Mouse (Mus musculus): Measurements from ENCODE around the gene Kif5a. TPM values are rescaled to one million over a fixed set of nuclear protein-coding genes. Genes with fewer than 3 reads are reported as not detected.
A peak's percentile ranks its signal among the peaks of the same experiment; 100 is the strongest.

The Kif5a gene
- polyA plus RNA-seq, 1 experiment, result 0.14 TPM

- H3K36me3 ChIP-seq (ENCODE audit: control insufficient read depth, insufficient read depth), result peaks cover 18% of the 10 kb centered on the region
- TF ChIP-seq MAX (IDR thresholded peaks at IDR 0.05; ENCODE audit: low read depth) (no peak), MYOD1 (IDR thresholded peaks at IDR 0.05; ENCODE audit: control insufficient read depth in 1 of 3, insufficient read length in 2 of 3, low read depth in 2 of 3) (no peak), CEBPB (IDR thresholded peaks at IDR 0.05; ENCODE audit: insufficient read depth, poor library complexity, severe bottlenecking) (no peak), REST (IDR thresholded peaks at IDR 0.05; ENCODE audit: insufficient read depth, insufficient read length) (no peak), TCF3 (IDR thresholded peaks at IDR 0.05; ENCODE audit: insufficient read length, low read depth) (no peak), POLR2AphosphoS2 (IDR thresholded peaks at IDR 0.05; ENCODE audit: insufficient read length, low read depth) (no peak), USF1 (IDR thresholded peaks at IDR 0.05; ENCODE audit: low read depth) (no peak), POLR2A (IDR thresholded peaks at IDR 0.05; ENCODE audit: insufficient read length, low read depth) (no peak), TCF12 (IDR thresholded peaks at IDR 0.05; ENCODE audit: insufficient read depth, poor library complexity, severe bottlenecking) (no peak)
- H3K79me2 ChIP-seq (ENCODE audit: control insufficient read depth, insufficient read depth), result peaks cover 35% of the 10 kb centered on the region
- no peak overlapping the region for H3K4me2 ChIP-seq (ENCODE audit: low read depth)
- no peak overlapping the region for H3ac ChIP-seq (ENCODE audit: control insufficient read depth, insufficient read length)
- H3K4me3 ChIP-seq, result no peak overlapping the region
- H3K27me3 ChIP-seq (ENCODE audit: control insufficient read depth, insufficient read depth, insufficient read length), result no peaks in the 10 kb centered on the region
These were observed 6.7 kb upstream of the Kif5a start for GRCm38 (mm10) chr10:127269884-127270283.

- peaks cover 35% of the 10 kb centered on the region for H3K79me2 ChIP-seq (ENCODE audit: control insufficient read depth, insufficient read depth)
- H3ac ChIP-seq (ENCODE audit: control insufficient read depth, insufficient read length), result no peak overlapping the region
- TF ChIP-seq SRF (IDR thresholded peaks at IDR 0.05; ENCODE audit: control insufficient read depth, insufficient read length, low read depth), result no peak
- TF ChIP-seq E2F4 (IDR thresholded peaks at IDR 0.05; ENCODE audit: insufficient read depth), result no peak
- TF ChIP-seq MYOG (IDR thresholded peaks at IDR 0.05; ENCODE audit: control insufficient read depth in 1 of 3, insufficient read depth in 1 of 3, insufficient read length in 2 of 3, low read depth in 2 of 3), result no peak
- no peak for TF ChIP-seq REST (IDR thresholded peaks at IDR 0.05; ENCODE audit: insufficient read depth, insufficient read length)
- no peak for TF ChIP-seq POLR2AphosphoS2 (IDR thresholded peaks at IDR 0.05; ENCODE audit: insufficient read length, low read depth)
- TF ChIP-seq MAX (IDR thresholded peaks at IDR 0.05; ENCODE audit: low read depth), result no peak
- no peak for TF ChIP-seq TCF3 (IDR thresholded peaks at IDR 0.05; ENCODE audit: insufficient read length, low read depth)
- TF ChIP-seq CEBPB (IDR thresholded peaks at IDR 0.05; ENCODE audit: insufficient read depth, poor library complexity, severe bottlenecking), result no peak
- no peak for TF ChIP-seq TCF12 (IDR thresholded peaks at IDR 0.05; ENCODE audit: insufficient read depth, poor library complexity, severe bottlenecking)
- no peak for TF ChIP-seq USF1 (IDR thresholded peaks at IDR 0.05; ENCODE audit: low read depth)
- TF ChIP-seq POLR2A (IDR thresholded peaks at IDR 0.05; ENCODE audit: insufficient read length, low read depth), result no peak
- no peak for TF ChIP-seq MYOD1 (IDR thresholded peaks at IDR 0.05; ENCODE audit: control insufficient read depth in 1 of 3, insufficient read length in 2 of 3, low read depth in 2 of 3)
- no peak overlapping the region for H3K4me2 ChIP-seq (ENCODE audit: low read depth)
- no peak overlapping the region for H3K4me3 ChIP-seq
- no peaks in the 10 kb centered on the region for H3K27me3 ChIP-seq (ENCODE audit: control insufficient read depth, insufficient read depth, insufficient read length)
- H3K36me3 ChIP-seq (ENCODE audit: control insufficient read depth, insufficient read depth), result peaks cover 14% of the 10 kb centered on the region
These were observed 5.9 kb upstream of the Kif5a start for GRCm38 (mm10) chr10:127269036-127269435.

- Histone ChIP-seq H3K27me3 (ENCODE audit: control insufficient read depth, insufficient read depth, insufficient read length) (no peaks in the 10 kb centered on the region), H3K36me3 (ENCODE audit: control insufficient read depth, insufficient read depth) (peaks cover 10% of the 10 kb centered on the region), H3K79me2 (ENCODE audit: control insufficient read depth, insufficient read depth) (peaks cover 35% of the 10 kb centered on the region), H3ac (ENCODE audit: control insufficient read depth, insufficient read length) (no peak overlapping the region), H3K4me3 (no peak overlapping the region), H3K4me2 (ENCODE audit: low read depth) (peak overlapping the region; percentile 8)
- TF ChIP-seq POLR2A (IDR thresholded peaks at IDR 0.05; ENCODE audit: insufficient read length, low read depth) (peak; percentile 41), MYOG (IDR thresholded peaks at IDR 0.05; ENCODE audit: control insufficient read depth in 1 of 3, insufficient read depth in 1 of 3, insufficient read length in 2 of 3, low read depth in 2 of 3) (peak in 1 of 3 experiments; percentile 36), TCF12 (IDR thresholded peaks at IDR 0.05; ENCODE audit: insufficient read depth, poor library complexity, severe bottlenecking) (no peak), MYOD1 (IDR thresholded peaks at IDR 0.05; ENCODE audit: control insufficient read depth in 1 of 3, insufficient read length in 2 of 3, low read depth in 2 of 3) (peak in 1 of 3 experiments; percentile 36), POLR2AphosphoS2 (IDR thresholded peaks at IDR 0.05; ENCODE audit: insufficient read length, low read depth) (peak; percentile 62)
These were observed 5.3 kb upstream of the Kif5a start for GRCm38 (mm10) chr10:127268401-127268800.

GRCm38 (mm10) chr10:127267318-127267717, 4.2 kb upstream of the Kif5a start:
- Histone ChIP-seq H3K4me2 (ENCODE audit: low read depth) (peak overlapping the region; percentile 85), H3K79me2 (ENCODE audit: control insufficient read depth, insufficient read depth) (peaks cover 35% of the 10 kb centered on the region), H3K27me3 (ENCODE audit: control insufficient read depth, insufficient read depth, insufficient read length) (peaks cover 10% of the 10 kb centered on the region), H3K4me3 (peak overlapping the region; percentile 60), H3ac (ENCODE audit: control insufficient read depth, insufficient read length) (peak overlapping the region; percentile 61), H3K36me3 (ENCODE audit: control insufficient read depth, insufficient read depth) (no peaks in the 10 kb centered on the region)
- TF ChIP-seq MYOG (IDR thresholded peaks at IDR 0.05; ENCODE audit: control insufficient read depth in 1 of 3, insufficient read depth in 1 of 3, insufficient read length in 2 of 3, low read depth in 2 of 3) (no peak), TCF3 (IDR thresholded peaks at IDR 0.05; ENCODE audit: insufficient read length, low read depth) (no peak), MAX (IDR thresholded peaks at IDR 0.05; ENCODE audit: low read depth) (no peak), CEBPB (IDR thresholded peaks at IDR 0.05; ENCODE audit: insufficient read depth, poor library complexity, severe bottlenecking) (no peak), E2F4 (IDR thresholded peaks at IDR 0.05; ENCODE audit: insufficient read depth) (no peak)
